Mouse (Mus musculus): ENCODE data around the gene Cox6b1. TPM values are rescaled to one million over a fixed set of nuclear protein-coding genes. Genes with fewer than 3 reads are reported as not detected.

Cox6b1 gene
- total and polyA plus RNA-seq, 2 experiments from 2014 or later = 1,408 to 4,395 TPM

- Histone ChIP-seq H3K4me2 (ENCODE audit: low read depth, low read length) (no peak overlapping the region), H3K4me1 (ENCODE audit: control insufficient read depth, insufficient read depth) (0 out of 2 replicates have a peak, but pooled peaks cover 4% of the 10 kb centered on the region), H3K27ac (ENCODE audit: low read depth) (no peak overlapping the region), H3K9ac (replicated peaks; ENCODE audit: low read depth, low read length) (no peak overlapping the region), H3K4me3 (ENCODE audit: low read depth, low read length) (no peak overlapping the region), H3K27me3 (ENCODE audit: control insufficient read depth, insufficient read depth, low read length) (0 out of 2 replicates have a peak, but pooled peaks cover 2% of the 10 kb centered on the region), H3K36me3 (replicated peaks; ENCODE audit: control insufficient read depth, insufficient read depth, low read length) (no peaks in the 10 kb centered on the region), H3K9me3 (replicated peaks; ENCODE audit: control insufficient read depth, low read length) (no peaks in the 10 kb centered on the region)
- WGBS = 66% methylated on average over 10 of the region's 10 CpGs
- ATAC-seq (ENCODE audit: insufficient read depth, low read depth) = no peak
- no peak for DNase-seq (ENCODE audit: low spot score)
- TF ChIP-seq CTCF (IDR thresholded peaks at IDR 0.05; ENCODE audit: low read depth) (no peak), EP300 (IDR thresholded peaks at IDR 0.05; ENCODE audit: low read depth) (no peak)
Observed at GRCm38 (mm10) chr7:30593579-30594509, 32.1 kb downstream of the Cox6b1 start.

- DNase-seq (ENCODE audit: low spot score) (no peak), ATAC-seq (ENCODE audit: insufficient read depth, low read depth) (no peak)
- WGBS = 36% methylated on average over 5 of the region's 5 CpGs
- H3K27ac ChIP-seq (ENCODE audit: low read depth) = no peak overlapping the region
- H3K4me1 ChIP-seq (ENCODE audit: control insufficient read depth, insufficient read depth) = 0 out of 2 replicates have a peak, but pooled peaks cover 4% of the 10 kb centered on the region
- no peak overlapping the region for H3K4me2 ChIP-seq (ENCODE audit: low read depth, low read length)
- no peak overlapping the region for H3K4me3 ChIP-seq (ENCODE audit: low read depth, low read length)
- 0 out of 2 replicates have a peak, but pooled peaks cover 2% of the 10 kb centered on the region for H3K27me3 ChIP-seq (ENCODE audit: control insufficient read depth, insufficient read depth, low read length)
- TF ChIP-seq CTCF (IDR thresholded peaks at IDR 0.05; ENCODE audit: low read depth) (no peak), EP300 (IDR thresholded peaks at IDR 0.05; ENCODE audit: low read depth) (no peak)
- H3K9ac ChIP-seq (replicated peaks; ENCODE audit: low read depth, low read length) = no peak overlapping the region
- H3K9me3 ChIP-seq (replicated peaks; ENCODE audit: control insufficient read depth, low read length) = no peaks in the 10 kb centered on the region
- H3K36me3 ChIP-seq (replicated peaks; ENCODE audit: control insufficient read depth, insufficient read depth, low read length) = no peaks in the 10 kb centered on the region
Observed at GRCm38 (mm10) chr7:30592772-30593423, 33.1 kb downstream of the Cox6b1 start.

- no peak overlapping the region for H3K9ac ChIP-seq (replicated peaks; ENCODE audit: low read depth, low read length)
- WGBS = 55% methylated on average over 4 of the region's 4 CpGs
- H3K27me3 ChIP-seq (ENCODE audit: control insufficient read depth, insufficient read depth, low read length) = 0 out of 2 replicates have a peak, but pooled peaks cover 2% of the 10 kb centered on the region
- no peak overlapping the region for H3K4me3 ChIP-seq (ENCODE audit: low read depth, low read length)
- peaks cover 14% of the 10 kb centered on the region for H3K4me1 ChIP-seq (ENCODE audit: control insufficient read depth, insufficient read depth)
- ATAC-seq (ENCODE audit: insufficient read depth, low read depth) (no peak), DNase-seq (ENCODE audit: low spot score) (no peak)
- no peak overlapping the region for H3K4me2 ChIP-seq (ENCODE audit: low read depth, low read length)
- no peaks in the 10 kb centered on the region for H3K36me3 ChIP-seq (replicated peaks; ENCODE audit: control insufficient read depth, insufficient read depth, low read length)
- no peak overlapping the region for H3K27ac ChIP-seq (ENCODE audit: low read depth)
- TF ChIP-seq EP300 (IDR thresholded peaks at IDR 0.05; ENCODE audit: low read depth) (no peak), CTCF (IDR thresholded peaks at IDR 0.05; ENCODE audit: low read depth) (no peak)
- H3K9me3 ChIP-seq (replicated peaks; ENCODE audit: control insufficient read depth, low read length) = no peaks in the 10 kb centered on the region
Observed at GRCm38 (mm10) chr7:30591605-30591951, 34.4 kb downstream of the Cox6b1 start.

GRCm38 (mm10) chr7:30590927-30591604 is 34.9 kb downstream of the Cox6b1 start:
- Histone ChIP-seq H3K9ac (replicated peaks; ENCODE audit: low read depth, low read length) (no peak overlapping the region), H3K4me3 (ENCODE audit: low read depth, low read length) (no peak overlapping the region), H3K36me3 (replicated peaks; ENCODE audit: control insufficient read depth, insufficient read depth, low read length) (0 out of 2 replicates have a peak, but pooled peaks cover under 1% of the 10 kb centered on the region), H3K9me3 (replicated peaks; ENCODE audit: control insufficient read depth, low read length) (no peaks in the 10 kb centered on the region), H3K27ac (ENCODE audit: low read depth) (no peak overlapping the region), H3K4me2 (ENCODE audit: low read depth, low read length) (no peak overlapping the region), H3K27me3 (ENCODE audit: control insufficient read depth, insufficient read depth, low read length) (0 out of 2 replicates have a peak, but pooled peaks cover 2% of the 10 kb centered on the region), H3K4me1 (ENCODE audit: control insufficient read depth, insufficient read depth) (peaks cover 14% of the 10 kb centered on the region)
- 78% methylated on average over 9 of the region's 9 CpGs for WGBS
- no peak for DNase-seq (ENCODE audit: low spot score)
- no peak for TF ChIP-seq EP300 (IDR thresholded peaks at IDR 0.05; ENCODE audit: low read depth)
- no peak for ATAC-seq (ENCODE audit: insufficient read depth, low read depth)

Data from heart, postnatal 0 days (tissue).